Comparison of ENCODE assay signal across 8 mouse cellular contexts in the genomic region with DNA sequence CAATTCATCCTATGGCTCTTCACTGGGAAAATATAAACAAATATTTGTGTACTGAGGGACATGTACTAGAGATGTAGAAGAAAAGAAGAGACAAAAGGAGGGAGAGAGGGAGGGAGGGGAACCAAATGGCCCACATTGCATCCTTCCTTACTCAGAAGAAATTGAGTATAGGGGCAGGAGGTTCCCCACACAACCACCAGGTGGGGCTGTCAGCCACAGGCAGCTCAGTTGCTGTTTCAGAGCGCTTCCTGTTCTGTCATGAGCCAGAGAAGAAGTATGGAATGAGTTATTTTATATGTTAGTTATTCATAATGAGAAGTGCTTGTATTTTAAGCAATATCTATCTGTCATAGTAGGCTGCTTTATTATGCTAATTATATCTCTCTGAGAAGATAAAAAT.
DNase-seq lines count a peak whose midpoint lies in the region.

No protein-coding gene starts in this region.

- intact Hi-C loops in left cerebral cortex, postnatal 4 days (cut with DNase I): loop anchor here (2.0 kb wide), 1 partner anchor 212 kb away; no protein-coding TSS in a partner anchor

- H3K27me3 ChIP-seq in embryonic facial prominence, embryonic 10.5 days (replicated peaks; ENCODE audit: low read depth, poor library complexity, severe bottlenecking): no peaks in the 10 kb centered on the region
- H3K27me3 ChIP-seq in splenic B cell, adult 2 months (ENCODE audit: control insufficient read depth, insufficient read depth, low read length, poor library complexity, severe bottlenecking): no peaks in the 10 kb centered on the region

- 89% methylated on average over 1 of the region's 1 CpGs for WGBS in embryonic facial prominence, embryonic 10.5 days

- no peaks in the 10 kb centered on the region for H3K36me3 ChIP-seq in embryonic facial prominence, embryonic 10.5 days (replicated peaks)
- H3K36me3 ChIP-seq in splenic B cell, adult 2 months (ENCODE audit: control insufficient read depth, insufficient read depth, low read length, poor library complexity, severe bottlenecking): no peaks in the 10 kb centered on the region

- H3K9me3 ChIP-seq in embryonic facial prominence, embryonic 10.5 days: peaks cover 3% of the 10 kb centered on the region; the same call in 1 of the 2 replicates

- no peaks in the 10 kb centered on the region for H3K4me1 ChIP-seq in embryonic facial prominence, embryonic 10.5 days

- H3K27ac ChIP-seq in embryonic facial prominence, embryonic 10.5 days (replicated peaks): no peak overlapping the region

- no peak overlapping the region for H3K4me3 ChIP-seq in embryonic facial prominence, embryonic 10.5 days

- DNase-seq in adrenal gland, postnatal 14 days: peak; percentile 50
- no peak for DNase-seq in adrenal gland, postnatal 4 days (ENCODE audit: low spot score in 2 of 2)
- DNase-seq in left cerebral cortex, postnatal 4 days: peak; percentile 11
- no peak for DNase-seq in left cerebral cortex, adult 9 months (ENCODE audit: low spot score in 2 of 2)
- DNase-seq in embryonic facial prominence, embryonic 10.5 days (ENCODE audit: low spot score): peak; percentile 18
- DNase-seq in splenic B cell, adult 2 months (ENCODE audit: low read depth, low spot score): peak; percentile 45
- DNase-seq in frontal cortex, postnatal 14 days (ENCODE audit: low spot score in 2 of 2): no peak
- DNase-seq in right cerebral cortex, postnatal 10 days (ENCODE audit: low spot score in 2 of 2): no peak

Comparison
In these comparisons a context has a peak if more than half of its experiments do, and no peak if none do; other contexts are left out.
1. DNase-seq: peak in adrenal gland, postnatal 14 days (single experiment), left cerebral cortex, postnatal 4 days (single experiment), embryonic facial prominence, embryonic 10.5 days (single experiment) and splenic B cell, adult 2 months (single experiment); none in adrenal gland, postnatal 4 days (0 of 2), left cerebral cortex, adult 9 months (0 of 2), frontal cortex, postnatal 14 days (0 of 2) and right cerebral cortex, postnatal 10 days (0 of 2).